Comparison of ENCODE assay signal across 25 mouse cellular contexts in genomic region chr10:19490500-19490899, GRCm38 (mm10).
"Had no signal": no experiment of that assay in that cellular context is flagged by ENCODE, and none has a peak within 500 bp of the region (broad histone marks: within the 10 kb centered on the region; RNA-seq: fewer than 3 reads in every experiment).

No protein-coding gene starts in this region.

- H3K27me3 ChIP-seq: heart, embryonic 13.5 days; heart, embryonic 15.5 days; limb, embryonic 15.5 days had no signal

- H3K36me3 ChIP-seq: heart, embryonic 13.5 days; heart, embryonic 15.5 days; hindbrain, embryonic 13.5 days; hindbrain, embryonic 15.5 days; kidney, embryonic 15.5 days; limb, embryonic 13.5 days; limb, embryonic 15.5 days had no signal

- H3K4me1 ChIP-seq: hindbrain, embryonic 15.5 days; limb, embryonic 13.5 days; limb, embryonic 15.5 days had no signal

- H3K9me3 ChIP-seq: heart, embryonic 13.5 days; heart, embryonic 15.5 days; hindbrain, embryonic 13.5 days; hindbrain, embryonic 15.5 days; kidney, embryonic 15.5 days; limb, embryonic 13.5 days; limb, embryonic 15.5 days had no signal

- ATAC-seq: hindbrain, postnatal 0 days had no signal

- DNase-seq: gastrocnemius, postnatal 14 days; gastrocnemius, postnatal 36 days; heart, adult 11 months; heart, adult 2 months; heart, postnatal 14 days; heart, postnatal 36 days; kidney, adult 11 months; kidney, adult 2 months; kidney, adult 9 months; kidney, postnatal 14 days; kidney, postnatal 36 days; layer of hippocampus, adult 9-11 months; layer of hippocampus, postnatal 36 days; left cerebral cortex, postnatal 4 days had no signal

- H3K4me2 ChIP-seq: heart, embryonic 11.5 days; heart, embryonic 13.5 days; heart, embryonic 15.5 days; hindbrain, embryonic 13.5 days; hindbrain, embryonic 15.5 days; kidney, embryonic 15.5 days; limb, embryonic 13.5 days; limb, embryonic 15.5 days had no signal

- H3K9ac ChIP-seq: heart, embryonic 13.5 days; heart, embryonic 15.5 days; hindbrain, embryonic 13.5 days; hindbrain, embryonic 15.5 days; kidney, embryonic 15.5 days; limb, embryonic 13.5 days; limb, embryonic 15.5 days; liver, embryonic 14.5 days had no signal

- H3K27ac ChIP-seq: heart, adult 2 months; heart, embryonic 13.5 days; heart, embryonic 15.5 days; hindbrain, embryonic 13.5 days; hindbrain, embryonic 15.5 days; hindbrain, postnatal 0 days; kidney, embryonic 15.5 days; kidney, postnatal 0 days; limb, embryonic 13.5 days; limb, embryonic 15.5 days; liver, embryonic 14.5 days had no signal

- H3K4me3 ChIP-seq: heart, adult 2 months; heart, embryonic 13.5 days; heart, embryonic 15.5 days; hindbrain, embryonic 13.5 days; hindbrain, embryonic 15.5 days; kidney, embryonic 15.5 days; limb, embryonic 13.5 days; limb, embryonic 15.5 days had no signal
